Mouse (Mus musculus): ENCODE data around the gene Rtn1. TPM values are rescaled to one million over a fixed set of nuclear protein-coding genes. Genes with fewer than 3 reads are reported as not detected.

Rtn1 gene
- total RNA-seq, 2 experiments from 2014 or later = 1.0 to 1.1 TPM

Other genes with a start within 250 kb of the Rtn1 start
- gene Ccdc175, start 224.0 kb downstream of the Rtn1 start, total RNA-seq (2021) = not detected
- gene Lrrc9, start 32.8 kb upstream of the Rtn1 start, total RNA-seq (2021) = under 1 TPM in 1 of 2 experiments, not detected in 1; 0.23 TPM
- gene Pcnx4, start 127.3 kb upstream of the Rtn1 start, total RNA-seq (2021) = 1 to 10 TPM; 1.8 to 2.2 TPM
- not detected for gene Gm4756, start 240.6 kb upstream of the Rtn1 start, total RNA-seq (2021)